Mouse (Mus musculus): Measurements from ENCODE around the gene Cx3cr1. TPM values are rescaled to one million over a fixed set of nuclear protein-coding genes. Genes with fewer than 3 reads are reported as not detected.

Cx3cr1 gene
- polyA plus RNA-seq, 1 experiment from 2014 or later: 4.1 TPM

DNA sequence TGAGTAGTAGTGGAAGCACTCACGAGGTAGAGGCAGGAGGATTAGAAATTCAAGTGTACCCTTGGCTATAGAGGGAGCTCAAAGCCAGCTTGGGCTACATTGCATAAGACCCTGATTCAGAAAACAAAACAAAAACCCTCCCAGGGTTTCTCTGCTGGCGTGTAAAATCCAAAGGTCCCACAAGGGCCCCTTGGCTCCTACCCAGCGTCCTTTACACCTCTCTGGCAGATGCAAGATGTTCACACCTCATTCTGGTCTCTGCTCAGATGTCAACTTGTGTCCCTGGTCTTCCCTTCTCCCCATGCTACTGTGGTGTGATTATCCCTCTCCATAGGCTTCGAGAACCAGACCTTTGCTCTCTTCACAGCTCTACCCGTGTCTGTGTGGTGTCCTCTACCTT lies 68.9 kb downstream of the Cx3cr1 start:
- Histone ChIP-seq H3K4me3 (no peak overlapping the region), H3K9me3 (no peaks in the 10 kb centered on the region), H3K36me3 (no peaks in the 10 kb centered on the region), H3K4me1 (peaks cover 19% of the 10 kb centered on the region), H3K27ac (0 out of 2 replicates have a peak overlapping the region, but pooled peaks have one; percentile 16), H3K27me3 (ENCODE audit: insufficient read depth, poor library complexity, severe bottlenecking) (peaks cover 5% of the 10 kb centered on the region)
- no peak for DNase-seq (ENCODE audit: low spot score)
- WGBS: 69% methylated on average over 5 of the region's 5 CpGs

DNA sequence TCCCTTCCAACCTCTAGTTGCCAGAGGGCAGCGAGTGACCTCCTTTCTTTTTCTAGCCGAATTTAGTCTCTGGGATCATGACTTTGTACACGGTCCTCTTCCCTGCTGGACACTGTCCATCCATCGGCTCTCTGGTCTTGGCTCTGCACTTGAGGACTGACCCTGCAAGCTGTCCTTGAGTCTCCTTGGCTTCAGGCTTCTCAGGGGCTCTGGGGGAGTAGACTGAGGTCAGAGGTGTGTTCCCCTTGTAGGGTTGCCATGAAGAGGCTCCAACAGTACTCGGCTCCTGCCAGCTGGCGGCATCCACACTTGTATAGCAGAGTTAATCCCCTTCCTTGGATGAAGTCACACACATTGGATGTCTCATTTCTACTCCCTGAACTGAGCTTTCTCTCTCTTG lies 70.0 kb downstream of the Cx3cr1 start:
- Histone ChIP-seq H3K27ac (0 out of 2 replicates have a peak overlapping the region, but pooled peaks have one; percentile 19), H3K27me3 (ENCODE audit: insufficient read depth, poor library complexity, severe bottlenecking) (peaks cover 5% of the 10 kb centered on the region), H3K4me3 (no peak overlapping the region), H3K36me3 (no peaks in the 10 kb centered on the region), H3K4me1 (peaks cover 19% of the 10 kb centered on the region), H3K9me3 (no peaks in the 10 kb centered on the region)
- WGBS: 83% methylated on average over 6 of the region's 6 CpGs
- no peak for DNase-seq (ENCODE audit: low spot score)

DNA sequence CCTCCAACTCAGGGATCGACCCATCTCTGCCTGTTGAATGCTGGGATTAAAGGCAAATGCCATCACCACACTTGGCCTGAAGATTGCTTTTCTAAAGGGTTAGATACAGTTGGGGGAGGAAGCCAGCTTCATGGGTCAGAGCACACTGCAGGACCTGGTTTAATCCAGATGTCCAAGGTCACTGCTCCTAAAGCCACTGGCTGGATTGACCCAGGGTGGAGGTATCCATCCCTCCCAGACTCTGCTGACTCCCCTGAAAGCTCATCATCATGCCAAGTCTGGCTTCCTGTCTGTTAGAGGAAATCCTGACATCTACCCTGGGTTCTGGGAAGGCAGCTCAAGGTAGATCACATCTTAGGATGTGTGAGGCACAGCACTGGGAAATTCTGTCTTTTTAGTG lies 70.9 kb downstream of the Cx3cr1 start:
- H3K9me3 ChIP-seq: no peaks in the 10 kb centered on the region
- no peak for DNase-seq (ENCODE audit: low spot score)
- H3K36me3 ChIP-seq: no peaks in the 10 kb centered on the region
- peaks cover 14% of the 10 kb centered on the region for H3K4me1 ChIP-seq
- 76% methylated on average over 1 of the region's 1 CpGs for WGBS
- H3K27me3 ChIP-seq (ENCODE audit: insufficient read depth, poor library complexity, severe bottlenecking): peaks cover 5% of the 10 kb centered on the region
- no peak overlapping the region for H3K27ac ChIP-seq
- no peak overlapping the region for H3K4me3 ChIP-seq

DNA sequence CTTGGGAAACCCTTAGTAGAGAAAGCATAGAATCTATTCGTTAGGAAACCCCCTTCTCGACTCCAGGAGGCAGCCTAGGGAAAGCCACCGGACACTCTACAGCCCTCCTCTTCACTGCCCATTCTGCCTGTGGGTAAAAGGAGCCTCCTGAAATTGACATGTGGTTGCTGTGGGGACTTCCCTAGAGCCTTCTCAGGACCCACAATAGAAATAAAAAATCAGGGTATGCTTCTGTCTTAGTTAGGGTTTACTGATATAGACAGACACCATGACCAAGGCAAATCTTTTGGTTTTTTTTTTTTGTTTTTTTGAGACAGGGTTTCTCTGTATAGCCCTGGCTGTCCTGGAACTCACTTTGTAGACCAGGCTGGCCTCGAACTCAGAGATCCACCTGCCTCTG lies 73.6 kb downstream of the Cx3cr1 start:
- H3K27ac ChIP-seq: no peak overlapping the region
- H3K9me3 ChIP-seq: no peaks in the 10 kb centered on the region

DNA sequence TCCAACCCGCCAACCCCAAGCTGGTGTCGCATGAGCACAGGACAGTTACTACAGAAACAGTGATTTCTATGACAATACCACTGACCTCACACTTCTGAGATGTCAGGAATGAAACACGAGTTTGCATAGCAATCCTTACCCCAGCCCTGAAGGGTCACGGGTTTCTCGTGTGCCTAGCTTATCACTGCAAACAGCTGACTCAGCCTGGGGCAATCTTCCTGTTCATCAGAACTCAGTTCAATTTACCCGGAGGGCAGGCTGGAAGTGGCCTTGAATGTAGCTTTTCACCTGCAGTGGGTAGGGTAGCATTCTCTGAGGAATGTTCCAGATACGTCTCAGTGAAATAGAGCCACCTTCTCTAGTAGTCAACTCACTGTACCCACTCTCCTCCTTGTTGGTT lies 75.5 kb downstream of the Cx3cr1 start:
- WGBS: 55% methylated on average over 7 of the region's 7 CpGs
- Histone ChIP-seq H3K27ac (no peak overlapping the region), H3K36me3 (no peaks in the 10 kb centered on the region), H3K4me1 (peaks cover 5% of the 10 kb centered on the region), H3K9me3 (no peaks in the 10 kb centered on the region), H3K4me3 (no peak overlapping the region), H3K27me3 (ENCODE audit: insufficient read depth, poor library complexity, severe bottlenecking) (no peaks in the 10 kb centered on the region; the same call in 1 of the 2 replicates)
- DNase-seq (ENCODE audit: low spot score): no peak

More for the DNA sequence above, 73.6 kb downstream of the Cx3cr1 start:
- DNase-seq (ENCODE audit: low spot score): no peak
- Histone ChIP-seq H3K4me3 (no peak overlapping the region), H3K27me3 (ENCODE audit: insufficient read depth, poor library complexity, severe bottlenecking) (peaks cover 5% of the 10 kb centered on the region), H3K36me3 (no peaks in the 10 kb centered on the region), H3K4me1 (peaks cover 6% of the 10 kb centered on the region)
- 88% methylated on average over 4 of the region's 4 CpGs for WGBS

DNA sequence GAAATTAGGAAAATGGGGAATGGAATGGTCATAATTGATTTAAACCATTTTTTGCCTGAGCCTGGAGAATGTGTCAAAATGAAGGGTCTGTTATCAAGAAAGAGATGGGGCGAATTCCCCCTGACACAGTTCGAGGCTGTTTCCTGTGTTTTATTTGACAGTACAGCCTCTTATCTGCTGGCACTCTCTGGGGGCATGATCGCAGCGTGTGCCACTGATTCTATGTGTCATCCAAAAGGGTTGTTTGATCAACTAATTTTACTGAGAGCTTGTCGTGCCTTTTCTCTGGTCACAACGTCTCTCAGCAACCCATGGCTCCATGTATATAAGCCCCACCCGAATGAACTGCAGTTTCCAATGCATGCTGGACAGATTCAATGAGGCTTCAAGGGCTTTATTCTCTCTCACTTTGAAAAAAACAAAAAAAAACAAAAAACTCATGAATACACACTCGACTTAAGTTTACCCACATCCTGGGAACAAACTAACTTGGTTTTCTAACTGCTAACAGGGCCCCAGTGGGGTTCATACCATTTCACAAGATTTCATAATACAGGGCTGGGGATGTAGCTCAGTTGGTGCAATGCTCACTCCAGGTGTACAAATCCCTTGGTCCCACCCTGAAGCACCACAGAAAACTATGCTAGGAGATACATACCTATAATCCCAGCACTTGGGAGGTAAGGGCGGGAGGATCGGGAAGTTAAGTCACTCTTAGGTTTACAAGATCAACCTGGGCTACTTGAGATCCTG lies 76.4 kb downstream of the Cx3cr1 start:
- 48% methylated on average over 10 of the region's 10 CpGs for WGBS
- Histone ChIP-seq H3K4me1 (peaks cover 5% of the 10 kb centered on the region), H3K36me3 (no peaks in the 10 kb centered on the region), H3K27me3 (ENCODE audit: insufficient read depth, poor library complexity, severe bottlenecking) (no peaks in the 10 kb centered on the region; the same call in 1 of the 2 replicates), H3K27ac (no peak overlapping the region), H3K4me3 (no peak overlapping the region), H3K9me3 (no peaks in the 10 kb centered on the region)
- no peak for DNase-seq (ENCODE audit: low spot score)

DNA sequence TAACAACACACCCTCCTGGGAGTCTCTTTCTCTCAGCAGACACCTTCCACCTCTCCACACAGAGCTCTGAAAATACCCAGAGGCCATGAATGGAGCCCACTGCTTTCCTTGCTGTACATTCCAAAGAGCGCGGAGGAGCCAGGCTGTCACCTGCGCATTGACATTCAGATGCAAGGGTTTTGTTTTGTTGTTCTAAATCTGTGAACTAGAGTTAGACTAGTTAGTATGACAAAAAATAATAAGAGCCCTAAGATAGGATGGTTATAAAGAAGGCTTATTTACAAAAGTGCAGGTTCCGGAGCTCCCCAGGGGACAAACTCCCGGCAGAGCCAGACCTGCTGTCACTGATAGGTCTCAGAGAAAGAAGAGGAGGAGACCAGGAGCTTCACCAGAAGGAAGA lies 78.4 kb downstream of the Cx3cr1 start:
- peaks cover 5% of the 10 kb centered on the region for H3K4me1 ChIP-seq
- no peak for DNase-seq (ENCODE audit: low spot score)
- no peaks in the 10 kb centered on the region for H3K36me3 ChIP-seq
- no peaks in the 10 kb centered on the region; the same call in 1 of the 2 replicates for H3K27me3 ChIP-seq (ENCODE audit: insufficient read depth, poor library complexity, severe bottlenecking)
- H3K27ac ChIP-seq: no peak overlapping the region
- 15% methylated on average over 5 of the region's 5 CpGs for WGBS
- H3K9me3 ChIP-seq: no peaks in the 10 kb centered on the region
- H3K4me3 ChIP-seq: no peak overlapping the region

DNA sequence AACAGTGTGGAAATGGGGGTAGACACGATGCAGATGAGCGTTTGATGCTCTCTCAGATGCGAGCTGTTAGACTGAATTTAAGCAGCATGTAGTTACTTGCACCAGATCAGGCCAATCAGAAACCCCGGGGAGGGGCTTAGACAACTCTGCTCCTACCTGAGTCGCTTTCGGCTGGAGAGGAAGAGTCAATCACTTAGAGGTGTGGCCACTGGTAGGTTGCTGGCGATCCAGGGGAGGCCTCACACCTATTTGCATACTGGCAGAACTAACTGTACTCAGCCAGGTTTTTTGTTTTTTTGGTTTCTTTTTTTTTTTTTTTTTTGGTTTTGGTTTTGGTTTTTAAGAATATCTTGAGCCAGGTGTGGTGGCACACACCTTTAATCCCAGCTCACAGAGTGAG lies 81.4 kb downstream of the Cx3cr1 start:
- Histone ChIP-seq H3K27me3 (ENCODE audit: insufficient read depth, poor library complexity, severe bottlenecking) (no peaks in the 10 kb centered on the region; the same call in 1 of the 2 replicates), H3K9me3 (no peaks in the 10 kb centered on the region), H3K4me3 (no peak overlapping the region), H3K27ac (no peak overlapping the region), H3K36me3 (no peaks in the 10 kb centered on the region), H3K4me1 (peaks cover 22% of the 10 kb centered on the region)
- no peak for DNase-seq (ENCODE audit: low spot score)
- WGBS: 43% methylated on average over 7 of the region's 7 CpGs

DNA sequence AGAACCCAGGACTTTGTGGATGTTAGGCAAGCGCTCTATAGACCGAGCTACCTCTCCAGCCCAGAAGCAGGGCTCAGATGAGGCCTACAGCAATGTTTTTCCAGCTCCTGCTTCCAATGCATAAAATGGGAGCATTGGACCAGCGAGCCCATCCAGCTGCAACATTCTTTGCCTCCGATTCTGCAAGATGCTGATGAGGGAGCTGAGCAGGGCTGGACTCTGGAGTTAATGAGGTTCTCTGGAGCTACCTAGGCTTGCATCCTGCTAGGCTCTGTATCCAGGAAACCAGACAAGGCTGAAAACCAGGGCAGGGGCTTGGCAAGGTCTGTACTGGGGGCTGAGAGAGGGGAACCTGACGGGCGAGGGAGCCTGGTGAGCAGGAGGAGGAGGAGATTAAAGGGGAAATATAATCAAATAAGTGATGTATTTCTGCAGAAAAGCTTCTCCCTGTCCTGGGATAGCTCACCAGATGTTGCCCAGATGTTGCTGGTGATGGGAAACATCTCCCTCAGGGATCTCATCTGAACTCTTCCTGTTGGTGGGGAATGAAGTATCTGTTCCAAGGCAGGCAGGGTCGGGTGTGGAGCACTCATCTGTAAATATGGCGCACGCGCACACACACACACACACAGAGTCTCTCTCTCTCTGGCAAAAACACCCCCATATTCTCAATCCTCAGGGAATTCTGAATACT lies 83.7 kb downstream of the Cx3cr1 start:
- H3K4me1 ChIP-seq: peaks cover 39% of the 10 kb centered on the region
- no peak overlapping the region for H3K4me3 ChIP-seq
- H3K27me3 ChIP-seq (ENCODE audit: insufficient read depth, poor library complexity, severe bottlenecking): no peaks in the 10 kb centered on the region
- no peak for DNase-seq (ENCODE audit: low spot score)
- H3K27ac ChIP-seq: no peak overlapping the region
- H3K36me3 ChIP-seq: no peaks in the 10 kb centered on the region
- WGBS: 83% methylated on average over 10 of the region's 10 CpGs
- no peaks in the 10 kb centered on the region for H3K9me3 ChIP-seq

DNA sequence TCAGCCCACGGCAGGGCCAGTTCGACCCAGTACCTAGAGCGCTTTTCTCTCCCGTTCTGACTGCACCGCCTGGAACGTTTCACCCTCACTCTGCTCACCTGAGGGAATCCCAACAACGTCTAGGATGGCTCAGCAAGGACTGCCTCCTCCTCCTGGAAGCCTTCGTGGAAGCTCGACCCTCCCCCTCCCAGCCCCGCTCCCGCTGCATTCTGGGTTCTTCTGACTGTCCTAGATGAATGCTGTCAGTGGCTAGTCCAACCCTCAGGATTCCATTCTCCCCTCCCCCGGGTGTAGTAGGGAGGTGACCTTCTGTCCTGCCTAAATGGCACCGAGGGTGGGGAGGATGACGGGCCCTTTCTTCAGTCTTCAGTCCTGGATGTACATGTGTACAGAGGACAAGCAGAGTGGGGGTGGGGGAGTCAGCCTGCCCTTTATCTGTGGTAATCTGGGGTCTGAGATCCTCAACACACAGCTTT lies 85.1 kb downstream of the Cx3cr1 start, which contains the start of gene Csrnp1:
Gene Csrnp1, minus strand, starts transcription at position 123 of the 476 bp plus-strand sequence.
- H3K4me3 ChIP-seq: peak within 1 kb of the TSS; percentile 87
- H3K36me3 ChIP-seq: no peaks in the 10 kb centered on the region
- peak within 1 kb of the TSS; percentile 94 for H3K27ac ChIP-seq
- WGBS: 4% methylated on average over 14 of the region's 14 CpGs
- H3K27me3 ChIP-seq (ENCODE audit: insufficient read depth, poor library complexity, severe bottlenecking): no peaks in the 10 kb centered on the region
- peaks cover 53% of the 10 kb centered on the region for H3K4me1 ChIP-seq
- H3K9me3 ChIP-seq: no peaks in the 10 kb centered on the region
- DNase-seq (ENCODE audit: low spot score): peak; percentile 88

DNA sequence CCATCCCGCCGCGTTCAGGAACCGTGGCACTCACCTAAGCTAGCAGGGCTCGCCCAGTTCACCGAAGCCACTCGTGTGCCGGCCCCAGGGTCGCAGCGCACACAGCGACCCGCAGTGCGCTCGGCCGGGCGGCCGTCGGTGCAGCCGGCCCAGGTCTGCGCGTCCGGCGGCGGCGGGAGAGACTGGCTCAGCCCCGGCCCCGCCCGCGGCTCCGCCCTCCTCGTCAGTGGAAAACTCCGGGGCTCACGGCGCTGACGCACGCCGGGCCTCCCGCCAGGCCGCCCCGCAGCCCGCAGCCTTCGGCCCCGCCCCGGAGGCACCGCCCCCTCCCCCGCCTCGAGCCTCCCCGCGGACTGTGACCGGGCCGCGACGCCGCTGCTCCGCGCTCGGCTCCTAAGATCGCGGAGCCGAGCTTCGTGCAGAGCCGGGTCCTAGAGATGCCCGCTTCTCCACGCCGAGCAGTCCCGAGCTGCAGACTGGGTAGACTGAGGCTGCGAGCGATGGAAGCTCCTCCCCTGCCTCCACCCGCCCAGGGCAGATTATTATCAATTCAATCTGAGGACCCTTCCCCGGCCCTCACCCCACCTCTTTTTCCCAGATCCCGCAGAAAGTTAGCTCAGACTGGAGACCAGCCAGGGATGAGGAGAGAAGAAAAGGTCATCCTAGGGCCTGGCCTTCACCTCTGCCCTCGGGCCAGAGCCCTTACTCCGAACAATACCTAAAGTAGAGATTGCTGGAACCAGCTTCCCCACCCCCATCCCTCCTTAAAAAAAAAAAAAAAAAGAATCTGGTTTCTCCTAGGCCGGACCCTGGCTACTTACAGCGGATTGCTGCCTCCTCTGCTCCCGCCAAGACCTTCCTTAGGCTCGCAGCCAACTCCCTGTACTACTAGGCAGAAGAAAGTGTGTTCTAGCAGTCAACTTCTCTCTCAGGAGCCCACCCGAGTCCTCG lies 85.8 kb downstream of the Cx3cr1 start:
- no peaks in the 10 kb centered on the region for H3K9me3 ChIP-seq
- DNase-seq (ENCODE audit: low spot score): peak; percentile 94
- peak overlapping the region; percentile 94 for H3K27ac ChIP-seq
- H3K36me3 ChIP-seq: no peaks in the 10 kb centered on the region
- under 1% methylated on average over 79 of the region's 79 CpGs for WGBS
- no peaks in the 10 kb centered on the region for H3K27me3 ChIP-seq (ENCODE audit: insufficient read depth, poor library complexity, severe bottlenecking)
- peaks cover 60% of the 10 kb centered on the region for H3K4me1 ChIP-seq
- peak overlapping the region; percentile 87 for H3K4me3 ChIP-seq

DNA sequence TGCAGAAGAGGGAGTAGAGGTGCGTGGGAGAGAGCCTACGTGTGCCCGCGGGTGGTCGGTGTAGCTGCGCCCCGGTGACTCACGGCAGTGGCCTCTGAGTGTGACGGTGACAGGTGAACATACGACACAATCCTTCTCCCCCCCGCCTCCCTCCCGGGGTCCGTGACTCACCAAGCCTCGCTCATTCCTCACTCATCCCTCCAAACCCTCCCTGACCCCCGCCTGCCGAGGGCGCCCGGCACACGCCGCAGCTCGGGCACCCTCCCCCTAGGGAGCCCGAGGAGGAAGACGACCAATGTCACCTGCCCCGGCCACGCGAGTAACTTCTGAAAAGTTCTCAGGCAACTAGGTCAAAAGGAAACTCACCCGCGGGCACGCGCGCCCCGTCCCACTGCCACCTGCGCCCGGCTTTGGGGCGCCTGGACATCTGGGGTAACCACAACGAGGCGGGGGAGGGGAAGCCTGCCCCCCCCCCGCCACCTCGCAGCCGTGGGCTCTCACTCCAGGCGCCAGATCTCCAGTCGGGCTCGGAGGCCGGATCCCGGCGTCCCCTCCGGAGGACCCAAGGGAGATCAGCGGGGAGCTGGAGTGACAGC lies 86.6 kb downstream of the Cx3cr1 start:
- H3K9me3 ChIP-seq: no peaks in the 10 kb centered on the region
- WGBS: under 1% methylated on average over 48 of the region's 48 CpGs
- H3K27ac ChIP-seq: peak overlapping the region; percentile 94
- no peaks in the 10 kb centered on the region for H3K36me3 ChIP-seq
- no peak for DNase-seq (ENCODE audit: low spot score)
- H3K4me1 ChIP-seq: peaks cover 68% of the 10 kb centered on the region
- H3K27me3 ChIP-seq (ENCODE audit: insufficient read depth, poor library complexity, severe bottlenecking): no peaks in the 10 kb centered on the region
- peak overlapping the region; percentile 87 for H3K4me3 ChIP-seq

Measured in heart, embryonic 10.5 days (tissue).